Mouse (Mus musculus) embryonic fibroblast, embryonic 13.5 days (primary cell): ENCODE results near the gene Car10. TPM values are rescaled to one million over a fixed set of nuclear protein-coding genes. Genes with fewer than 3 reads are reported as not detected.

Source experiments
- H3K27ac ChIP-seq: 2 replicates; pipeline ENCODE4 v1.5.1; 2012; ENCODE audit warnings: low read length, control low read depth, inconsistent platforms; ENCODE audit not compliant: insufficient read depth
- H3K4me1 ChIP-seq: 2 replicates; pipeline ENCODE4 v1.6.1; 2011; ENCODE audit warnings: low read length; ENCODE audit not compliant: control insufficient read depth, insufficient read depth
- H3K4me3 ChIP-seq: 2 replicates; pipeline ENCODE4 v1.5.1; 2011; ENCODE audit warnings: mild to moderate bottlenecking, control low read depth, low read length; ENCODE audit not compliant: insufficient read depth
- CTCF ChIP-seq: IDR thresholded peaks from 2 replicates; pipeline ENCODE4 v1.5.1; 2011; ENCODE audit warnings: mild to moderate bottlenecking, control low read depth, low read length, moderate library complexity, borderline replicate concordance; ENCODE audit not compliant: insufficient read depth
- POLR2A ChIP-seq: IDR thresholded peaks from 2 replicates; pipeline ENCODE4 v1.6.1; 2011; ENCODE audit warnings: low read depth, mild to moderate bottlenecking, control low read depth, low read length, moderate library complexity
- polyA plus RNA-seq: library from polyadenylated mRNA; stranded (reverse); fragments of >200 nt; gene quantifications from 2 replicates; pipeline ENCODE4 v1.2.4, GENCODE M21; 2011; ENCODE audit warnings: low read depth; ENCODE audit not compliant: missing spikeins, insufficient read length

The Car10 gene
- polyA plus RNA-seq, 1 experiment = 0.88 TPM

DNA sequence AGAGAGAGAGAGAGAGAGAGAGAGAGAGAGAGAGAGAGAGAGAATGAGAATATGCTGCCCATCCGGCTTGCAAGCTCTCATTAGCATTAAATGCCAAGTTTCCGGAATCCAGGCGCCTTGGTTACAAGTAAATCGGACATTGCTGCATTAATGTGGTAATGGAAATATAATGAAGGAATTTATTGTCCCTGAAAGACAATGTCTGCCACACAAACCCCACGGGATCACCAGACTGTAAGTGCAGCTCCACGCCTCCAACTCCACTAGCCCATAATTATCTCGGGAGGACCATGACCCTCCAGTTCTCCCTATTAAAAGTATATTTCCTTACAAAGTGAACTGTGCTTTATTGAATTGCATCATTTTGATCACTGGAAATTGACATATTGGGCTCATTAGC, 372.9 kb downstream of the Car10 start:
- H3K27ac ChIP-seq = no peak overlapping the region
- no peak for TF ChIP-seq POLR2A
- TF ChIP-seq CTCF = no peak
- no peak overlapping the region for H3K4me3 ChIP-seq
- H3K4me1 ChIP-seq = no peaks in the 10 kb centered on the region; the same call in 1 of the 2 replicates

DNA sequence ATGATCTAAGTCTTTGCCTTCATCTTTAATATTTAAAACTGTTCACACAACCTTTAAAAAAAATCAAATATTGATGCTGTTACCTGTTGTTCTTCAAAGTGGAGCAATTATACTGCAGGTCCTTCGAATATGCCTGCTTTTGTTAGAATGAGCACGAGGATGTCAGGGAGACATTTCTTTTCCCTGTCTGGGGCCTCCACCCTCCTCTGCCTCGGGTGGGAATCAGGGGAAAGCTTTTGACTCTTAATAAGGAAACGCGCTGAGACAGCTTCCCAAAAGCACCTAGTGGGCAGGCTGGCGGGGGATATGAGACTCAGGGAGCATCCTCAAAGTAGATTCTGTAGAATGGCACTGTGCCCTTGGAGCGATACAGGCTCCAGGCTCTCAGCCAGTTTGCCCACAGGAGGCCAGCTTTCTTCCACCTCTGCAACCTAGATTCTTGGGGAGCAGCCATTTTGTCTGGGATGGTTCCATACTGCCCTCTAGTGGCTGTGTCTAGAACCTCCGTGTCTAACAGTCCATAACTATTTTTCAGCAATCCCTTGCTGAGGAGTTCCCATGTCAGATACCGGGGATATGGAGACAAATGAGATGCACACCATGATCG, 373.8 kb downstream of the Car10 start:
- Histone ChIP-seq H3K27ac (no peak overlapping the region), H3K4me1 (no peaks in the 10 kb centered on the region), H3K4me3 (no peak overlapping the region)
- TF ChIP-seq POLR2A (no peak), CTCF (0 out of 2 replicates have a peak, but pooled peaks have one; percentile 9)

DNA sequence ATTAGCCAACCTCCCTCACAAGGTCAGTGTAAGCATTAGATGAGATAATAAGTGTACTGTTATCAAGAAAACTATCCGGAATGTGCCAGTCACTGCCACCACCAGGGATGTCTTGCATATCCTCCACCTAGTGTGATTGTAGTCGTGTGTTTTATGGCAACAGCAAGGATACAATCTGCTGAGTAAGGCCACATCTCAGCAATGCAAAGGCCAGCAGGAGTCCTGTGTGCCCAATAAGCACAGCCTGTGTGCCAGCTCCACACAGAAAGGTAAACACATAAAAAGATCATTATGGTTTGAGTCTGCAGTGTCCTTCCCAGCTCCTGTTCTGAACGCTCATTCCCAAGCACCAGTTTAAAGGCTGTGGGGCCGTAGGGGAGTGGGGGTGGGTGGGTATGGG, 386.8 kb downstream of the Car10 start:
- Histone ChIP-seq H3K27ac (no peak overlapping the region), H3K4me1 (no peaks in the 10 kb centered on the region), H3K4me3 (no peak overlapping the region)
- TF ChIP-seq POLR2A (no peak), CTCF (no peak)

DNA sequence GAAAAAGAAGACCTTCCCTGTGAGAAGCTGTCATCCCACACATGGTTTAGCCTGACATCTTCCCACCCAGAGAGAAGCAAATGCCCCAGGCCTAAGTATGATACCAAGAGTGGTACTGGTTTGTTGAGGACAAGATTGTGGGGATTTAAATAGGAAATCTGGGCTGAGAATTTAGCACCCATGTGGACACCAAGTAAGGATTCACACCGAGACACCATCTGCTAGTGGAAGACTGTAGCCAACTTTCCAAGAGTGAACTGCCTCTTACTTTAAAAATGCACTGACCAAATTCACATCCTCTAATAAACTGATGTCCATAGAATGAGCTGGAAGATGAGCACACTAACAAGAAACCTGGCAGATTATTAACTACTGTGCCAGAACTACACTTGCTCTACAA, 389.2 kb downstream of the Car10 start:
- no peak for TF ChIP-seq CTCF
- TF ChIP-seq POLR2A = no peak
- H3K27ac ChIP-seq = no peak overlapping the region
- H3K4me3 ChIP-seq = no peak overlapping the region
- no peaks in the 10 kb centered on the region for H3K4me1 ChIP-seq

DNA sequence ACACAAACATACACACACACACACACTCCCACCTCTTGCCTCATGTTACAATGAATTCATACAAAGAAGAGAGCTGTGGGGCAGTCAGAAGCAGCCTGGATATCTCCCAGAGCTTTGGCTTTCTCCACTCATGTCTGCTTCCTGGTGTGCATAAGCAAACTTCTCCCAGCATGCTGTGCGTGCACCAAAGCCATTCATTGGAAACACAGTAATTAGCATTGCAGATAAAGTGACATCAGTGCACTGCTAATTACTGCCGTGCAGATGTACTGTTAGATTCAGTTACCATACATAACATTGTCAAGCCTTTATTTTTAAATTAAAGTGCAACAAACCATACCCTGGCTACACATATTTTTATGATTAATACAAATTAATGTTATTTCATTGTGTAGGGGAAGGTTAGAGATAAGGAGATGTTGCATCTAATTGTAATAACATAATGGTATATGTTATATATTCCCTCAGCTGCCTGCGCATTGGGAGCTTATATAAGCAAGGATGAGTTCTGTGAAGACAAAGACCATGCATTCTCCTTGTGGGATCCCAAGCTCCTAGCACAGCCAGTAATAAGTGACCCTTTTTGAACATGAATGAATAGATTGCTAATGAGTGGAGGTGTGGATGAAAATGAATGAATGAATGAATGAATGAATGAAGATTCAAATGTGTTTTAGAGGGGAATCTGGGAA, 390.2 kb downstream of the Car10 start:
- Histone ChIP-seq H3K4me3 (no peak overlapping the region), H3K4me1 (no peaks in the 10 kb centered on the region), H3K27ac (no peak overlapping the region)
- TF ChIP-seq CTCF = no peak
- TF ChIP-seq POLR2A = no peak

DNA sequence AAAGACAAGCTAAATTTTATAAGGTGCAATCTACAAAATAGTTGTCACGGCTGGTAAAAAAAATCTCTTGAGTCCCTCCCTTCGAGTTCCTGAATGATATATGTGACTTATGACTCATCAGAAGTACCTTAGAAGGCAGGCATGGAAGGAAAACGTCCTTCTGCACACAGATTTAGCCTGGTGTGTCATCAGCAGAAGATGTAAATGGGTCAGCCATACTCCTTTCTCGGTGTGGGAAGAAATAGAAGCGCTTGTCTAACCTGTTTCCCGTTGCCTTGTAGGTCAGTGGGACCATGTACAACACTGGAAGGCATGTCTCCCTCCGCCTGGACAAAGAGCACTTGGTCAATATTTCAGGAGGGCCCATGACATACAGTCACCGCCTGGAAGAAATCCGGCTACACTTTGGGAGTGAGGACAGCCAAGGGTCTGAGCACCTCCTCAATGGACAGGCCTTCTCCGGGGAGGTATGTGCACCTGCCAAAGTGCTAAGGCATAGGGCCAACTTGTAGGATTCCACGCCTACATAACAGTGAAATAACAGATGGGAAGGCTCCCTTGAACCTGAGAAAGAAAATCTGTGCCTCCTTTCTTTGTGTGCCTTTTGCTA, 392.5 kb downstream of the Car10 start:
- TF ChIP-seq CTCF (no peak), POLR2A (no peak)

DNA sequence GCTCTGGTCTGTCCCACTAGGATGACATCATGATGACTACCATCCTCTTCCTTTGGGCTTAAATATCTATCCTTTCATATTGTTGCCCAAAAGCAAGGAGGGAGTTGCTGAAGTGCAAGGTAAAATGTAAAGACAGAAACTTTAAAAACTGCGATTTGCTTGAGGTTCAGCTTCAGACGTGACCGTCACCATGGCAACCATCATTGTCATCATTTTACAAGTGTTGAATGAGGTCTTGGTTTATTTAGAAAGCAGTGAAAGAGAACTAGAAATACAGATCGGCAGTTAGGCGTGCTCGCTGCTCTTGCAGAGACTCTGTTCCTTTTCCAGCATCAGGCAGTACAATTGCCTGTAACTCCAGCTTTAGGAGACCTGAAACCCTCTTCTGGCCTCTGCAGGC, 400.1 kb downstream of the Car10 start:
- Histone ChIP-seq H3K4me3 (no peak overlapping the region), H3K4me1 (0 out of 2 replicates have a peak, but pooled peaks cover 3% of the 10 kb centered on the region), H3K27ac (no peak overlapping the region)
- TF ChIP-seq CTCF = no peak
- TF ChIP-seq POLR2A = no peak

More for the DNA sequence above, 392.5 kb downstream of the Car10 start:
- H3K4me3 ChIP-seq = no peak overlapping the region
- H3K27ac ChIP-seq = no peak overlapping the region
- H3K4me1 ChIP-seq = no peaks in the 10 kb centered on the region

DNA sequence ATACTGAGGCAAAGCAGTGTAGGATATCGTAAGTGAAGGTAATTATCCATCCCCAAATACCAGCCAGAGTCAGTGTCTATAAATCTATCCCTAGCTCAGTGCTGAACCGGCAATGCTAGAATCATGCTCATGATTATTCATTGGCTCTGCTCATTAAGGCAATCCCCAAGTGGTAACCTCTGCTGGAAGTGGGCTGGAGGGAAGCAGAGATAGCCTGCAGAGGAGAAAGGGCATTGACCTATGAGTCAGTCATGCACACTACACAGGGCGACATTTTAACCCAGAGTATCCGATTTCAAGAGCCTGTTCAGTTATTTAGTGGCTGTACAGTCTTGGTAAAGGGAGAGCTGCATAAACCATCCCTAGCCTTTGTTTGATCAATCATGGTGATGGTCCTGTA, 402.6 kb downstream of the Car10 start:
- 0 out of 2 replicates have a peak, but pooled peaks cover 3% of the 10 kb centered on the region for H3K4me1 ChIP-seq
- no peak overlapping the region for H3K4me3 ChIP-seq
- no peak overlapping the region for H3K27ac ChIP-seq
- TF ChIP-seq CTCF (no peak), POLR2A (no peak)

DNA sequence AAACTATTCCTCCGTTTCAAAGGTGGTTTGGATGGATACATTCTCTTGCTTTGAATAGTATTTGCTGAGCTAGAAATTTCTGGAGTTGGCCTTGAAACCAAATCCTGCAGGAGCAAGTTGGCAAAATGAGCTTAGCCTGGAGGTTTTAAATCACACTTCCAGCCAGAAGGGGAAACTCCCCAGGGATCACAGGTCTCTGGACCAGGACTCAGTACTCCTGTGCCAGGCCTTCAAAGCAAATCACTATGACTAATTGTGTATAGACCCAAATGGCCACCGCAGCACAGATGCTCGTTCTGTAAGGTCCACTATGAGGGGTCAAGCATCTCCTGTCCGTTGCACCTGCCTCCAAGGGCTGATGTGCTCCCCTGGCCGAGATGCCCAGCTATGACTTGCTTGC, 403.8 kb downstream of the Car10 start:
- H3K4me1 ChIP-seq = 0 out of 2 replicates have a peak, but pooled peaks cover 3% of the 10 kb centered on the region
- H3K27ac ChIP-seq = no peak overlapping the region
- TF ChIP-seq CTCF = no peak
- no peak for TF ChIP-seq POLR2A
- H3K4me3 ChIP-seq = no peak overlapping the region

DNA sequence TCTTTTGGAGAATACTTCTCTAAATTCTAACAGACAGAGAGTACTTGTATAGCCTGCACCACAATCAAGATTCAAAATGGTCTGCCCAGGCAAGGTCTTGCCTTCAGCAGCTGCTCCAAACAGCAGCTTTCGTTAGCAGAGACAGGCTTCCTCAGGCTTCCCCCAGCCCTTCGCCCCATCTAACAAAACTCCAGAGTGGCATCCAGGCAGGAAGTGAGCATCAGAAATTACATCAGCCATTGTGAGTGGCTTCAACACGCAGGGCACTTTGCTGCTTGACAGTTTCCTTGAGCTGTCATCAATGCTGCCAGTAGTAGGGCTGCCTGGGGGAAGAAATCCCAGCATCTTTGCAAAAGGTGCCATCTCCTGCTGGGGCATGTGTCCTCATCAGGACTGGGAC, 405.0 kb downstream of the Car10 start:
- Histone ChIP-seq H3K4me3 (no peak overlapping the region), H3K4me1 (0 out of 2 replicates have a peak, but pooled peaks cover 3% of the 10 kb centered on the region), H3K27ac (no peak overlapping the region)
- no peak for TF ChIP-seq POLR2A
- TF ChIP-seq CTCF = no peak
